In genomic region chr1:138920082-138920481, GRCm38 (mm10) we compare ENCODE assay signal across 14 mouse cellular contexts.
"Had no signal": no experiment of that assay in that cellular context is flagged by ENCODE, and none has a peak within 500 bp of the region (broad histone marks: within the 10 kb centered on the region; RNA-seq: fewer than 3 reads in every experiment).

No protein-coding gene starts in this region.

- H3K9ac ChIP-seq: kidney, embryonic 15.5 days; limb, embryonic 12.5 days; lung, embryonic 15.5 days; midbrain, embryonic 13.5 days had no signal

- DNase-seq: kidney, adult 2 months; kidney, postnatal 14 days; layer of hippocampus, adult 9-11 months; layer of hippocampus, postnatal 36 days; lung, postnatal 14 days; right cerebral cortex, postnatal 14 days; thymus, postnatal 4 days had no signal

- H3K27me3 ChIP-seq: kidney, embryonic 15.5 days; limb, embryonic 12.5 days; lung, embryonic 15.5 days; midbrain, embryonic 13.5 days had no signal

- H3K27ac ChIP-seq: kidney, embryonic 15.5 days; limb, embryonic 12.5 days; lung, embryonic 15.5 days; macrophage; midbrain, embryonic 13.5 days; stomach, postnatal 0 days had no signal

- H3K9me3 ChIP-seq: kidney, embryonic 15.5 days; limb, embryonic 12.5 days; lung, embryonic 15.5 days; midbrain, embryonic 13.5 days had no signal

- H3K4me2 ChIP-seq: kidney, embryonic 15.5 days; limb, embryonic 12.5 days; lung, embryonic 15.5 days; midbrain, embryonic 13.5 days had no signal

- ATAC-seq: intestine, embryonic 16.5 days; midbrain, embryonic 13.5 days had no signal

- H3K36me3 ChIP-seq: kidney, embryonic 15.5 days; limb, embryonic 12.5 days; lung, embryonic 15.5 days; midbrain, embryonic 13.5 days had no signal

- H3K4me1 ChIP-seq: kidney, embryonic 15.5 days; limb, embryonic 12.5 days; lung, embryonic 15.5 days; midbrain, embryonic 13.5 days had no signal

- H3K4me3 ChIP-seq: kidney, embryonic 15.5 days; limb, embryonic 12.5 days; lung, embryonic 15.5 days; midbrain, embryonic 13.5 days had no signal
